Mouse (Mus musculus) ES-Bruce4 (cell line): ENCODE measurements around the gene Smyd1. TPM values are rescaled to one million over a fixed set of nuclear protein-coding genes. Genes with fewer than 3 reads are reported as not detected.

Experiments
- H3K27ac ChIP-seq: 2 replicates; pipeline ENCODE4 v1.5.1; 2012; ENCODE audit warnings: low read length, inconsistent platforms; ENCODE audit not compliant: insufficient read depth
- H3K27me3 ChIP-seq: 2 replicates; pipeline ENCODE4 v1.6.1; 2012; ENCODE audit warnings: mild to moderate bottlenecking, low read length, inconsistent platforms; ENCODE audit not compliant: control insufficient read depth, poor library complexity, insufficient read depth, severe bottlenecking
- H3K36me3 ChIP-seq: 2 replicates; pipeline ENCODE4 v1.6.1; 2012; ENCODE audit warnings: inconsistent platforms, mild to moderate bottlenecking, low read length, moderate library complexity; ENCODE audit not compliant: control insufficient read depth, poor library complexity, insufficient read depth, severe bottlenecking
- H3K4me1 ChIP-seq: one replicate; pipeline ENCODE4 v1.8.1; 2011; ENCODE audit warnings: low read length; ENCODE audit not compliant: control insufficient read depth, insufficient read depth
- H3K4me3 ChIP-seq: 2 replicates; pipeline ENCODE4 v1.5.1; 2011; ENCODE audit warnings: low read depth, mild to moderate bottlenecking, low read length
- H3K9ac ChIP-seq: 2 replicates; pipeline ENCODE4 v1.6.1; 2012; ENCODE audit warnings: low read depth, mild to moderate bottlenecking, inconsistent platforms; ENCODE audit not compliant: poor library complexity, severe bottlenecking
- H3K9me3 ChIP-seq: replicated peaks from 2 replicates; pipeline ENCODE4 v1.6.1; 2012; ENCODE audit warnings: mild to moderate bottlenecking, low read length, inconsistent platforms; ENCODE audit not compliant: control insufficient read depth, poor library complexity, insufficient read depth, severe bottlenecking
- CTCF ChIP-seq: IDR thresholded peaks from one replicate; pipeline ENCODE4 v1.8.1; 2011; ENCODE audit warnings: low read depth, low read length
- EP300 ChIP-seq: IDR thresholded peaks from 2 replicates; pipeline ENCODE4 v1.6.1; 2011; ENCODE audit warnings: low read depth, low read length; ENCODE audit not compliant: insufficient read depth
- POLR2A ChIP-seq: IDR thresholded peaks from one replicate; pipeline ENCODE4 v1.8.1; 2011; ENCODE audit warnings: low read length; ENCODE audit not compliant: insufficient read depth
- polyA plus RNA-seq: library from polyadenylated mRNA; stranded (reverse); fragments of >200 nt; gene quantifications from 2 replicates; pipeline ENCODE4 v1.2.4, GENCODE M21; 2011; ENCODE audit warnings: low read depth; ENCODE audit not compliant: missing spikeins, insufficient read depth, insufficient read length

Smyd1 gene
- polyA plus RNA-seq, 1 experiment: 0.42 TPM

GRCm38 (mm10) chr6:71261060-71261459, 61.0 kb downstream of the Smyd1 start:
- Histone ChIP-seq H3K27me3 (no peaks in the 10 kb centered on the region), H3K4me1 (no peaks in the 10 kb centered on the region), H3K36me3 (no peaks in the 10 kb centered on the region), H3K9me3 (peaks cover 5% of the 10 kb centered on the region), H3K4me3 (no peak overlapping the region), H3K9ac (no peak overlapping the region), H3K27ac (no peak overlapping the region)
- TF ChIP-seq POLR2A: no peak
- no peak for TF ChIP-seq EP300
- no peak for TF ChIP-seq CTCF

- TF ChIP-seq EP300 (no peak), POLR2A (no peak), CTCF (no peak)
- peaks cover 5% of the 10 kb centered on the region for H3K9me3 ChIP-seq
- H3K36me3 ChIP-seq: no peaks in the 10 kb centered on the region
- H3K27me3 ChIP-seq: no peaks in the 10 kb centered on the region
- H3K4me1 ChIP-seq: no peaks in the 10 kb centered on the region
- no peak overlapping the region for H3K9ac ChIP-seq
- H3K27ac ChIP-seq: no peak overlapping the region
- no peak overlapping the region for H3K4me3 ChIP-seq
Measured at GRCm38 (mm10) chr6:71260051-71260640, 61.9 kb downstream of the Smyd1 start.

- Histone ChIP-seq H3K9ac (no peak overlapping the region), H3K36me3 (no peaks in the 10 kb centered on the region), H3K27ac (no peak overlapping the region), H3K27me3 (no peaks in the 10 kb centered on the region), H3K4me1 (no peaks in the 10 kb centered on the region), H3K9me3 (peaks cover 5% of the 10 kb centered on the region), H3K4me3 (no peak overlapping the region)
- TF ChIP-seq POLR2A: no peak
- no peak for TF ChIP-seq CTCF
- TF ChIP-seq EP300: no peak
Measured at GRCm38 (mm10) chr6:71259166-71259565, 62.9 kb downstream of the Smyd1 start.

- Histone ChIP-seq H3K4me1 (no peaks in the 10 kb centered on the region), H3K9ac (no peak overlapping the region), H3K27me3 (no peaks in the 10 kb centered on the region), H3K27ac (no peak overlapping the region), H3K9me3 (peaks cover 4% of the 10 kb centered on the region), H3K36me3 (no peaks in the 10 kb centered on the region), H3K4me3 (no peak overlapping the region)
- no peak for TF ChIP-seq EP300
- no peak for TF ChIP-seq POLR2A
- no peak for TF ChIP-seq CTCF
Measured at GRCm38 (mm10) chr6:71258562-71258961, 63.5 kb downstream of the Smyd1 start.

- Histone ChIP-seq H3K4me3 (no peak overlapping the region), H3K4me1 (no peaks in the 10 kb centered on the region), H3K9me3 (no peaks in the 10 kb centered on the region), H3K27ac (no peak overlapping the region), H3K9ac (no peak overlapping the region), H3K36me3 (no peaks in the 10 kb centered on the region), H3K27me3 (no peaks in the 10 kb centered on the region)
- no peak for TF ChIP-seq CTCF
- TF ChIP-seq EP300: no peak
- TF ChIP-seq POLR2A: no peak
Measured at GRCm38 (mm10) chr6:71257375-71257774, 64.7 kb downstream of the Smyd1 start.

GRCm38 (mm10) chr6:71256166-71256565, 65.9 kb downstream of the Smyd1 start:
- no peaks in the 10 kb centered on the region for H3K9me3 ChIP-seq
- H3K27ac ChIP-seq: no peak overlapping the region
- no peak overlapping the region for H3K9ac ChIP-seq
- no peaks in the 10 kb centered on the region for H3K4me1 ChIP-seq
- TF ChIP-seq CTCF: no peak
- no peak for TF ChIP-seq POLR2A
- no peak for TF ChIP-seq EP300
- no peaks in the 10 kb centered on the region for H3K36me3 ChIP-seq
- no peak overlapping the region for H3K4me3 ChIP-seq
- no peaks in the 10 kb centered on the region for H3K27me3 ChIP-seq
